Mouse (Mus musculus): ENCODE measurements at regions not wholly inside any gene's neighbourhood (a gene's known extent, or its start where the extent isn't known, plus 50 kb on each side); places are given as distances from the start of the nearest gene placed in this dataset.

GRCm38 (mm10) chr15:51565543-51565942 lies 2319.2 kb upstream of the Gm7489 start:
- TF ChIP-seq CTCF (IDR thresholded peaks at IDR 0.05; ENCODE audit: control insufficient read depth, insufficient read depth, insufficient read length) (no peak), MYOG (IDR thresholded peaks at IDR 0.05; ENCODE audit: control insufficient read depth, extremely low read depth, insufficient read length) (no peak)
